Mouse (Mus musculus): ENCODE data around the gene Timm10. TPM values are rescaled to one million over a fixed set of nuclear protein-coding genes. Genes with fewer than 3 reads are reported as not detected.
"Not testable (repeated sequence)": the region's sequence is repeated elsewhere in the genome, so short reads cannot be mapped to it uniquely, and the experiment has no call there.

The Timm10 gene
- polyA plus RNA-seq, 1 experiment from 2014 or later, result 36.9 TPM

DNA sequence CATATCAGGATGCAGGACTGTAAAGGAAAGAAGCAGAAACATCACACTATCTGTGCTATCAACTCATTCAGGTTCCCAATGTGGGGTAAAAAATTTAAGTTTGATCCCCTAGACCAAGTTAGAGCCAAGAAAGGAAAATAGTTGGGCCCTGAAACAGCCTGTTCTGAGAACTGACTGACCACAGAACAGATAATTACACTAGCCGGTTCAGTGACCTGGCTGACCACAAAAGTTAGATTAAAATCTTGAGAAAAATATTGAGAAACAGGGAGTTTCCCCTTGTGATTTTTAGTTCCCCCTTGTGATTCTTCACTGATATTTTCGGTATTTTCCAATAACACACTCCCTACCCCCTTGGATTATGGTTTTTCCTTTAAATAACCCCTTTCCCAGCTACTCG, 32.9 kb upstream of the Timm10 start:
- 77% methylated on average over 3 of the region's 3 CpGs for WGBS
- no peak overlapping the region for H3K9ac ChIP-seq (ENCODE audit: low read length)
- H3K36me3 ChIP-seq (ENCODE audit: control insufficient read depth, insufficient read depth, low read length), result no peaks in the 10 kb centered on the region
- no peak overlapping the region for H3K4me3 ChIP-seq (ENCODE audit: low read length)
- no peaks in the 10 kb centered on the region for H3K27me3 ChIP-seq (ENCODE audit: control insufficient read depth, insufficient read depth, low read depth, low read length)
- no peak overlapping the region for H3K27ac ChIP-seq (ENCODE audit: low read length)
- no peaks in the 10 kb centered on the region for H3K9me3 ChIP-seq (ENCODE audit: control insufficient read depth, low read length)
- no peaks in the 10 kb centered on the region for H3K4me1 ChIP-seq (replicated peaks; ENCODE audit: control insufficient read depth, insufficient read depth, low read length)
- ATAC-seq (ENCODE audit: low read depth), result no peak
- no peak overlapping the region for H3K4me2 ChIP-seq (ENCODE audit: low read depth, low read length)

DNA sequence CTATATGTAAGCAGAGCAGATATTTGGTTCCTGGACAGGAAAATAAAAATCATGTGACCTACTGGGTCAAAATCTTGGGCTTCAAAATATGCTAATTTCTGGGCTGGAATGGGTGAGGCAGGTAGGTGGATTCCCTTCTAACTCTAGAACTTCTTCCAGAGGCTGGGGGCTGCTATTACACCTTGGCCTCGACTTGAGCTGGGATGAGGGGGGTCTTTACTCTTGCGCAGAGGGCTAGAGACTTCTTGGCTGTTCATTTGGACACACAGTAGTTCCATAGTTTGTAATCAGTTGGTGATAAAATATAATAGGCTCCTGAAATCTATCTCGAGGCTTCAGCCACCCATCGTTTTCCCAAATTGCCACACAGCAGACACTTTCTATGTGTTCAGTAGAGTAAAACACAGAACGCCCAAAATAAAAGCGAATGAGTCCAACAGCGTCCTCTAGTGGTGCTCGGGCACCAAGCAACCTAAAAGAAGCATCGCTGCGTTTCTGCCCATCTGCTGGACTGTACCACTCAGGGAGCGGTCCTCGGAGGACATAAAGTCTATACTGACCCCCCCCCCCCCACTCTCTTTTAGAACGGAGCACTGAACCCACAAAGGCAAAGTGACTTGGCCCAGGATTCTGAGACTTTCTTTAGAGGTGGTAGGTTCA, 28.8 kb upstream of the Timm10 start:
- peak overlapping the region; percentile 71 for H3K9ac ChIP-seq (ENCODE audit: low read length)
- peak overlapping the region; percentile 95 for H3K4me2 ChIP-seq (ENCODE audit: low read depth, low read length)
- no peaks in the 10 kb centered on the region for H3K36me3 ChIP-seq (ENCODE audit: control insufficient read depth, insufficient read depth, low read length)
- peak overlapping the region; percentile 70 for H3K4me3 ChIP-seq (ENCODE audit: low read length)
- H3K27ac ChIP-seq (ENCODE audit: low read length), result no peak overlapping the region
- 8% methylated on average over 13 of the region's 13 CpGs for WGBS
- H3K9me3 ChIP-seq (ENCODE audit: control insufficient read depth, low read length), result no peaks in the 10 kb centered on the region
- ATAC-seq (ENCODE audit: low read depth), result peak; percentile 62
- no peaks in the 10 kb centered on the region for H3K4me1 ChIP-seq (replicated peaks; ENCODE audit: control insufficient read depth, insufficient read depth, low read length)
- H3K27me3 ChIP-seq (ENCODE audit: control insufficient read depth, insufficient read depth, low read depth, low read length), result no peaks in the 10 kb centered on the region

DNA sequence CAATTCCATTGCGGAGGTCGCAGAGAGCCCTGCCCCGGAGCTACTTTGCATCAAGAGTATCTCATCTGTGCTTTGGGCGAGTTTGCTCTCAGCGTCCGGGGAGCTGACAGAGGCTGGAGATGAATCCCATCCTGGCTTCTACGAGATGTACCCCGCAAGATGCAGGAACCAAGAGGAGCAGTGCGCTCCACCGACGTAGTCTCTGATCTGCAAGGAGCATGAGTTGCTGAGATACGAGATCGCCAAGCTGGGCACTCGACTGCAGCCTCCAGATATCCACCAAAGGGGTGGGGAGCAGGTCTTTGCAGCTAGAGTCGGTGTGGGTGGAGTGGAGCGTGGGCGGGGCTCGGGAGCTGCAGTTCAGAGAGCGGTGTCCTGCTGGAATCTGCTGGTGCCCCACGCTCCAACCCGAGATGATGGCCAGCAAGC, 28.3 kb upstream of the Timm10 start, which contains the start of gene Ube2l6:
Ube2l6 (plus strand) TSS at position 336 of the 429 bp plus-strand sequence.
- Histone ChIP-seq H3K9ac (ENCODE audit: low read length) (peak within 1 kb of the TSS; percentile 71), H3K27me3 (ENCODE audit: control insufficient read depth, insufficient read depth, low read depth, low read length) (no peaks in the 10 kb centered on the region), H3K27ac (ENCODE audit: low read length) (peak within 1 kb of the TSS; percentile 49; the same call in 1 of the 2 replicates), H3K4me1 (replicated peaks; ENCODE audit: control insufficient read depth, insufficient read depth, low read length) (no peaks in the 10 kb centered on the region), H3K36me3 (ENCODE audit: control insufficient read depth, insufficient read depth, low read length) (no peaks in the 10 kb centered on the region), H3K4me3 (ENCODE audit: low read length) (peak within 1 kb of the TSS; percentile 70), H3K9me3 (ENCODE audit: control insufficient read depth, low read length) (no peaks in the 10 kb centered on the region), H3K4me2 (ENCODE audit: low read depth, low read length) (peak within 1 kb of the TSS; percentile 95)
- WGBS, result 1% methylated on average over 21 of the region's 21 CpGs
- ATAC-seq (ENCODE audit: low read depth), result peak; percentile 88

DNA sequence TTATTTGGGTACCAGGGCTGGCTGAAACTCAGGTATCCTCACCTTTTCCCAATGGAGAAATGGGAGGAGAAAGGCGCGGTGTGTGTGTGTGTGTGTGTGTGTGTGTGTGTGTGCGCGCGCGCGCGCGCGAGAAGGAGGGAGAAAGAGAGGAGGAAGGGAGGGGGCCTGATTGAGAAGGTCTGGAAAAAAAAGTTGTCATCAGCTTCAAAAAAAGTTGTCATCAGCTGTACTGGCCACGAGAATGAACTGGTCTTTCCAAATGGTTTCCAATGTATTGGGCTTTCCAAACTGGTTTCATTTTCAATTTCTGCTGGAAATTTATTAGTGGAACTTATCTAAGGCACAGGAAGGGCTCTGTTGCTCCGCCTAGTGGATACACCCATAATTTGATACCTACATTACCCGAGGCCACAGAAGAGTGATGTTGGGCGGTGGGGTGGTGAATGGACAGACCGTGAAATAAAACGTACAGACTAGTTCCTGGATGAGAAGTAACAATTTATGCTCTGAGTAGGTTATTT, 27.7 kb upstream of the Timm10 start:
- peak; percentile 77 for ATAC-seq (ENCODE audit: low read depth)
- no peaks in the 10 kb centered on the region for H3K9me3 ChIP-seq (ENCODE audit: control insufficient read depth, low read length)
- H3K4me2 ChIP-seq (ENCODE audit: low read depth, low read length), result peak overlapping the region; percentile 95
- H3K9ac ChIP-seq (ENCODE audit: low read length), result peak overlapping the region; percentile 71
- H3K4me3 ChIP-seq (ENCODE audit: low read length), result peak overlapping the region; percentile 70
- 0% methylated on average over 16 of the region's 16 CpGs for WGBS
- no peaks in the 10 kb centered on the region for H3K4me1 ChIP-seq (replicated peaks; ENCODE audit: control insufficient read depth, insufficient read depth, low read length)
- no peaks in the 10 kb centered on the region for H3K27me3 ChIP-seq (ENCODE audit: control insufficient read depth, insufficient read depth, low read depth, low read length)
- peak overlapping the region; percentile 49; the same call in 1 of the 2 replicates for H3K27ac ChIP-seq (ENCODE audit: low read length)
- H3K36me3 ChIP-seq (ENCODE audit: control insufficient read depth, insufficient read depth, low read length), result no peaks in the 10 kb centered on the region

DNA sequence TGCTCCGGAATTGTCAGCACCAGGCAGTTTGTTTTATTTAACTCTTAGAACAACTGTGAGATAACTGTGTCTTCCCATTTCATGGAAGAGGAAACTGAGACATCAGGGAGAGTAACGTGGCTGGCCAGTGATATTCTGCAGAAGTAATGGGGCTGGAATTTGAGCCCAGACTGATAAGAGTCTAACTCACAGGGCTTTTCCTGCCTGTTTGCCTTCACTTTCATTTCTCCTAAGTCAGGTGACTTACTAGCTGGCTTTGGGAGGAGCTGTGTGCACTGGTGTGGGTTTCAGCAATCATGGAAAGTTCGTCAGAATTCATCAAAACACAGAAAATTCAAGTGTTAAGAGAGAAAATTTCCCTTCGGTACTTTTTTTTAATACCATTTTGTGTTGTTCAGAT, 26.5 kb upstream of the Timm10 start:
- no peak overlapping the region for H3K4me2 ChIP-seq (ENCODE audit: low read depth, low read length)
- H3K27me3 ChIP-seq (ENCODE audit: control insufficient read depth, insufficient read depth, low read depth, low read length), result no peaks in the 10 kb centered on the region
- H3K9ac ChIP-seq (ENCODE audit: low read length), result no peak overlapping the region
- no peak for ATAC-seq (ENCODE audit: low read depth)
- no peaks in the 10 kb centered on the region for H3K36me3 ChIP-seq (ENCODE audit: control insufficient read depth, insufficient read depth, low read length)
- no peak overlapping the region for H3K27ac ChIP-seq (ENCODE audit: low read length)
- 61% methylated on average over 4 of the region's 4 CpGs for WGBS
- H3K9me3 ChIP-seq (ENCODE audit: control insufficient read depth, low read length), result no peaks in the 10 kb centered on the region
- H3K4me3 ChIP-seq (ENCODE audit: low read length), result no peak overlapping the region
- H3K4me1 ChIP-seq (replicated peaks; ENCODE audit: control insufficient read depth, insufficient read depth, low read length), result no peaks in the 10 kb centered on the region

DNA sequence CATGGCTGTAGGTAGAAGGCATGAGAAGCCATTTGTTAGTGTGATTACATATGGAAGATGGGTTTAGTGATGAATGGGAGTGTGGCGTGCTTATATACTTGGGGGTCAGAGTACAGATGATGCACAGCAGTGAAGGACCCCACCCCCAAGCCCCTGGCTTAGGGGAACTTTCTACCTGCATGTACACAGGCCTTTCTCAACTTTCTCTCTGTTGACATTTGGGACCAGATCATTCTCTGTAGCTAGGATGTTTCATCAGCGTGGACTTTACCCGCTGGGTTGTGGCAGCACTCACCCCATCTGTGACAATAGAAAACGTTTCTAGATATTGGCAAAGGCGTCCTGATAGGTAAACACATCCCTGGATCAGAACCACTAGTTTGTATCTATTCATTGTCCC, 25.6 kb upstream of the Timm10 start:
- H3K4me2 ChIP-seq (ENCODE audit: low read depth, low read length); H3K36me3 ChIP-seq (ENCODE audit: control insufficient read depth, insufficient read depth, low read length); H3K9me3 ChIP-seq (ENCODE audit: control insufficient read depth, low read length); H3K4me3 ChIP-seq (ENCODE audit: low read length); H3K27me3 ChIP-seq (ENCODE audit: control insufficient read depth, insufficient read depth, low read depth, low read length); H3K9ac ChIP-seq (ENCODE audit: low read length); H3K4me1 ChIP-seq (replicated peaks; ENCODE audit: control insufficient read depth, insufficient read depth, low read length); H3K27ac ChIP-seq (ENCODE audit: low read length); ATAC-seq (ENCODE audit: low read depth): not testable (repeated sequence)
- 63% methylated on average over 5 of the region's 5 CpGs for WGBS

DNA sequence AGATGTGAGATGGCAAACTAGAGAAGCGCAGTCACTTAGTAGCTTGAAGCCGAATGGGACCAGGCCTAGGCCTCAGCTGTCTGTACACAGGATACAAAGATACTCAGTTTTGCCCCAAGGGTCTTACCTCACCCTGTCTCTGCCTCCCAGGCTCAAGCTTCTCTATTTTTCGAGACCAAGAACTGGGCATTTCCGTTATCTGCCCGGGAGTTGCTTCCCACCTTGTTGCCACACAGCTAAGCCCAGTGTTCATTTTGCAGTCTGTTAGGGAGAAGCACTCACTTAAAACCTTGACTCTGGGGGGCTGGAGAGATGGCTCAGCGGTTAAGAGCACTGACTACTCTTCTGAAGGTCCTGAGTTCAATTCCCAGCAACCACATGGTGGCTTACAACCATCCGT, 22.8 kb upstream of the Timm10 start:
- Histone ChIP-seq H3K4me3 (ENCODE audit: low read length) (no peak overlapping the region), H3K9ac (ENCODE audit: low read length) (no peak overlapping the region), H3K36me3 (ENCODE audit: control insufficient read depth, insufficient read depth, low read length) (no peaks in the 10 kb centered on the region), H3K4me1 (replicated peaks; ENCODE audit: control insufficient read depth, insufficient read depth, low read length) (no peaks in the 10 kb centered on the region), H3K27me3 (ENCODE audit: control insufficient read depth, insufficient read depth, low read depth, low read length) (no peaks in the 10 kb centered on the region), H3K4me2 (ENCODE audit: low read depth, low read length) (no peak overlapping the region), H3K27ac (ENCODE audit: low read length) (no peak overlapping the region), H3K9me3 (ENCODE audit: control insufficient read depth, low read length) (no peaks in the 10 kb centered on the region)
- 86% methylated on average over 7 of the region's 7 CpGs for WGBS
- ATAC-seq (ENCODE audit: low read depth), result no peak

DNA sequence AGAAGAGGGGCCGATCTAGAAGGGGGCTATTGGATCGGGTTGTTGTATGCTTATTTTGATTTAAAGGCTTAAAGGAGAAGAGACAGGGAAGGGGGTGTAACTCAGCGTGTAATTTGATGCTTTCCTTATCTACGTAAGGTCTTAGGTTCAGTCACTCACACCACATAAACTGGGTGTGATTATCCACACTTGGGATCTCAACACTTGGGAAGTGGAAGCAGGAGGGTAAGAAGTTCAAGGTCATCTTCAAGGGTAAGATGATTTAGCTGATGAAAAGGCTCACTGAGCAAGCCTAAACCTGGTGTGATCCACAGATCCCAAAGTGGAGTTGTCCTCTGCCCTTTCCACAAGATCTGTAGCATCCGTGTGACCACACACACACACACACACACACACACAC, 20.3 kb upstream of the Timm10 start:
- Histone ChIP-seq H3K36me3 (ENCODE audit: control insufficient read depth, insufficient read depth, low read length) (no peaks in the 10 kb centered on the region), H3K9me3 (ENCODE audit: control insufficient read depth, low read length) (no peaks in the 10 kb centered on the region), H3K4me1 (replicated peaks; ENCODE audit: control insufficient read depth, insufficient read depth, low read length) (peaks cover 4% of the 10 kb centered on the region), H3K9ac (ENCODE audit: low read length) (no peak overlapping the region), H3K4me3 (ENCODE audit: low read length) (no peak overlapping the region), H3K27me3 (ENCODE audit: control insufficient read depth, insufficient read depth, low read depth, low read length) (no peaks in the 10 kb centered on the region), H3K27ac (ENCODE audit: low read length) (no peak overlapping the region), H3K4me2 (ENCODE audit: low read depth, low read length) (no peak overlapping the region)
- 49% methylated on average over 5 of the region's 5 CpGs for WGBS
- ATAC-seq (ENCODE audit: low read depth), result no peak

DNA sequence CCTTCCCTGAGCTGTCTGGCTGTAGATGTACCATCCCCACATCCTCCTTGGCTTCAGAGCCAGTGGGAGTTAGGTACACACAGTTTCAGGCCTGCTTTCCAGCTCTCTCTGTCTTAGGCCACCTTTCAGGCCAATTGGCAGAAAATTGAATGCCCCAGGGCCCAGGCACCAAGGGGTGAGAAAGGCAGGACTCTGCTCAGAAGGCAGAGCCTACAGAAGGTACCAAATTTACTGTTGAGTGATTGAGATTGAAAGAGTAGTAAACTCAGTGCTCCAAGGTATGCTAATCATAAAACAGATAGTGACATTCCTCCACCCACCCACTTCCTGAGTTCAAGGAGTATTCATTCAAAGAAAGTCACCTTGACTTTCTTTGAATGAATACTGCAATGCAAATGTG, 17.5 kb upstream of the Timm10 start:
- Histone ChIP-seq H3K36me3 (ENCODE audit: control insufficient read depth, insufficient read depth, low read length) (no peaks in the 10 kb centered on the region), H3K4me1 (replicated peaks; ENCODE audit: control insufficient read depth, insufficient read depth, low read length) (peaks cover 6% of the 10 kb centered on the region), H3K4me3 (ENCODE audit: low read length) (no peak overlapping the region), H3K27ac (ENCODE audit: low read length) (no peak overlapping the region), H3K9me3 (ENCODE audit: control insufficient read depth, low read length) (no peaks in the 10 kb centered on the region), H3K4me2 (ENCODE audit: low read depth, low read length) (no peak overlapping the region), H3K27me3 (ENCODE audit: control insufficient read depth, insufficient read depth, low read depth, low read length) (no peaks in the 10 kb centered on the region), H3K9ac (ENCODE audit: low read length) (no peak overlapping the region)
- ATAC-seq (ENCODE audit: low read depth), result no peak
